Mouse (Mus musculus): ENCODE data around the gene Trf.

GRCm38 (mm10) chr9:103246526-103247168 is 16.4 kb upstream of the Trf start:
- TF ChIP-seq FLI1 (IDR thresholded peaks at IDR 0.05; ENCODE audit: low read length) (no peak), GATA1 (IDR thresholded peaks at IDR 0.05; ENCODE audit: borderline replicate concordance, low read length) (no peak)
